Mouse (Mus musculus) lung, adult 2 months (tissue): ENCODE measurements around the gene Shkbp1.

ENCODE experiments used
- CTCF ChIP-seq: fragments of 200-500 bp; IDR thresholded peaks from 2 replicates; pipeline ENCODE4 v1.5.1; 2011; ENCODE audit warnings: mild to moderate bottlenecking, low read length, control low read depth; ENCODE audit not compliant: insufficient read depth
- POLR2A ChIP-seq: fragments of 200-500 bp; IDR thresholded peaks from 2 replicates; pipeline ENCODE4 v1.6.1; 2011; ENCODE audit warnings: low read depth, mild to moderate bottlenecking, control low read depth, low read length, borderline replicate concordance; ENCODE audit errors: extremely low read depth

- peak; percentile 70 for TF ChIP-seq CTCF
- TF ChIP-seq POLR2A, result no peak
Measured at GRCm38 (mm10) chr7:27384731-27385130, 28.9 kb upstream of the Shkbp1 start.
